Mouse (Mus musculus) cerebellum, adult 2 months (tissue): ENCODE results near the gene Crtc1.

Experiments used
- CTCF ChIP-seq: fragments of 200-500 bp; IDR thresholded peaks from 2 replicates; pipeline ENCODE4 v1.5.1; 2011; ENCODE audit warnings: low read depth, mild to moderate bottlenecking, control low read depth, low read length, moderate library complexity, borderline replicate concordance; ENCODE audit not compliant: insufficient read depth
- POLR2A ChIP-seq: fragments of 200-500 bp; IDR thresholded peaks from 2 replicates; pipeline ENCODE4 v1.6.1; 2011; ENCODE audit warnings: low read length, control low read depth, borderline replicate concordance; ENCODE audit not compliant: insufficient read depth

DNA sequence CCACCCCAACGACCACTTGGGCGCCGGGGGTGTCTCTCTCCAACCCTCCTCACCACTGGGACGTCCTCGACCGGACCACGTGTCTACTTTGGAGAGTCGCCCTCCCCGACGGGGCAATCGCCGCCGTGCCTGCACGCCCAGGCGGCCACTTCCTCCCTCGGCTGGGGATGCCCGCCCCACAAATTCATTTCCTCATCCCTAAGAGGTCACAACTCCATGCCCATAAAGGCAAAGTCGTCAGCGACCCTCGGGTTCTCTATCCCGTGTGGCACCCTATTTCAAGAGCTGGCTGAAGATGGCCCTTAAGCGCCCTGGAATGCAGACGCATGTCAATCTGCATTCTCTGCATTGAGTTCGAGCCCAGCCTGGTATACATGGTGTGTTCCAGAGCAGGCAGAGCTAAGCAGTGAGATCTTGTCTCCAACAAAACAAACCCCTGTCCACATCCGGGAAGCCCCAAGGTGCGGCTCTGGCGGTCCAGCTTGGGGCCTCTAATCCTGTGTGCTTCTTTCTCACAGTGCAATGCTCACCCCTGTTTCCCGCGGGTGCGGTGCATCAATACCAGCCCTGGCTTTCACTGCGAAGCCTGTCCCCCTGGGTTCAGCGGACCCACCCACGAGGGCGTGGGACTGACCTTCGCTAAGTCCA lies 64.0 kb downstream of the Crtc1 start:
- TF ChIP-seq POLR2A (no peak), CTCF (no peak)
